Mouse (Mus musculus) embryonic facial prominence, embryonic 14.5 days (tissue): ENCODE results near the gene Akap8. TPM values are rescaled to one million over a fixed set of nuclear protein-coding genes. Genes with fewer than 3 reads are reported as not detected.

ENCODE experiments used
- ATAC-seq: fragments of 200-750 bp; cut with Nextera tagmentation; 2 replicates; pipeline ENCODE4 v1.8.0; 2017; ENCODE audit warnings: low read depth, moderate number of reproducible peaks, moderate TSS enrichment
- DNase-seq: peaks from one replicate; pipeline ENCODE4 v3.0.0-alpha.2; 2015; ENCODE audit warnings: low spot score
- H3K27ac ChIP-seq: fragments of 300-500 bp; sonication (generic); replicated peaks from 2 replicates; pipeline ENCODE4 v1.5.1; 2014; ENCODE audit warnings: low read depth, mild to moderate bottlenecking, low read length, moderate library complexity
- H3K27me3 ChIP-seq: fragments of 300-500 bp; sonication (generic); replicated peaks from 2 replicates; pipeline ENCODE4 v1.6.1; 2014; ENCODE audit warnings: low read length; ENCODE audit not compliant: control insufficient read depth, insufficient read depth
- H3K36me3 ChIP-seq: fragments of 300-500 bp; sonication (generic); 2 replicates; pipeline ENCODE4 v1.6.1; 2014; ENCODE audit warnings: low read length, mixed read lengths; ENCODE audit not compliant: control insufficient read depth, insufficient read depth
- H3K4me1 ChIP-seq: fragments of 300-500 bp; sonication (generic); 2 replicates; pipeline ENCODE4 v1.6.1; 2014; ENCODE audit warnings: antibody characterized with exemption, low read length; ENCODE audit not compliant: control insufficient read depth, insufficient read depth
- H3K4me2 ChIP-seq: fragments of 300-500 bp; sonication (generic); 2 replicates; pipeline ENCODE4 v1.6.1; 2014; ENCODE audit warnings: low read depth, mild to moderate bottlenecking, low read length, moderate library complexity, mixed read lengths
- H3K4me3 ChIP-seq: fragments of 300-500 bp; sonication (generic); 2 replicates; pipeline ENCODE4 v1.5.1; 2014; ENCODE audit warnings: low read depth, mild to moderate bottlenecking, low read length
- H3K9ac ChIP-seq: fragments of 300-500 bp; sonication (generic); 2 replicates; pipeline ENCODE4 v1.6.1; 2014; ENCODE audit warnings: low read depth, mild to moderate bottlenecking, low read length, moderate library complexity, mixed read lengths
- H3K9me3 ChIP-seq: fragments of 300-500 bp; sonication (generic); 2 replicates; pipeline ENCODE4 v1.6.1; 2016; ENCODE audit warnings: low read length; ENCODE audit not compliant: control insufficient read depth
- WGBS: fragments of 180-500 bp; shearing (Covaris S2); extraction: QIAGEN DNeasy Blood & Tissue Kit; methylation state at CpG from one replicate; pipeline ENCODE4 v1.1.7; 2014; 5-methylcytosine and 5-hydroxymethylcytosine counted together
- polyA plus RNA-seq: library from polyadenylated mRNA; unstranded; fragments of >200 nt; fragmentation: Nextera tagmentation; extraction: Ambion mirVana; gene quantifications from 2 replicates; pipeline ENCODE4 v1.2.1, GENCODE M21; 2014

Akap8 gene
- polyA plus RNA-seq, 1 experiment from 2014 or later, result 33.0 TPM

DNA sequence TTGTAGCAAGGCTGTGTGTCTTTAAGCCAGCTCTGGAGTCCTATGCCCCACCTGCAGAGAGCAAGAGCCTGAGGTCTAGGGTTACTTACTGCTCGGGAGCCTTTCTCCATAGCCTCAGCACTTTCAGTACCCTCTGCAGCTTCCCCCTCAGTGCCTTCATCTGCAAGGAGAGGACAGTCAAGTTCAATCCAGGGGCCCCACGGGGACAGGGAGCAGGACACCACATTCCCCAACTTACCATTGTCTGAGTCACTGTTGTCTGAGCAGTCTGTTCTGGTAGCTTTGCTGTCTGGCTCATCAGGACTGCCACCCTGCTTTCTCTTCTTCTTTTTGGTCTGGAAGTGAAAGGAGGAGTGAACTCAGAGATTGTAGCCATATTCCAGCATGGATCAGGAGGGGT is 14.8 kb upstream of the Akap8 start:
- Histone ChIP-seq H3K4me1 (no peaks in the 10 kb centered on the region), H3K9ac (no peak overlapping the region), H3K27ac (no peak overlapping the region), H3K4me2 (no peak overlapping the region), H3K9me3 (no peaks in the 10 kb centered on the region), H3K27me3 (no peaks in the 10 kb centered on the region), H3K36me3 (peaks cover 78% of the 10 kb centered on the region), H3K4me3 (no peak overlapping the region)
- ATAC-seq (no peak), DNase-seq (no peak)
- 90% methylated on average over 2 of the region's 2 CpGs for WGBS

DNA sequence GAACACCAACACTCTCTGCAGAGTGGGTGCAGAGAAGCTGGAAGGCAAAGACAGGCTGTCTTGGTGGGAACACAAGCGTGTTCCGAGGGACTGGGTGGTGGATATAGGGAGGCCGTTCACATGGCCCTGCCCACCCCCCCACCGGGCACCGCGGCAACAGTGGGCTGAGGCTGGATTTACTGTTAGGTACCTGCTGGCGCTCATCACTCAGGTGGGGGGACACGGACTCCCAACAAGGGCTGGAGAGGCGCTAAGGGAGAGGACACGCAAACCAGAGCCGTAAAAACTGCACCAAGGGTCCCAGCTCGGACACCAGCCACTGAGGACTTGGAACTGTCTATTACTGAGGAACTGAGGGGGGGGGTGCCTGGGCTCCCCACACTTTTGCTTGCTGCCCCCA is 13.9 kb upstream of the Akap8 start:
- Histone ChIP-seq H3K9me3 (no peaks in the 10 kb centered on the region), H3K36me3 (peaks cover 87% of the 10 kb centered on the region), H3K27ac (no peak overlapping the region), H3K4me1 (no peaks in the 10 kb centered on the region), H3K9ac (no peak overlapping the region), H3K4me2 (no peak overlapping the region), H3K27me3 (no peaks in the 10 kb centered on the region), H3K4me3 (no peak overlapping the region)
- no peak for DNase-seq
- 93% methylated on average over 12 of the region's 12 CpGs for WGBS
- ATAC-seq, result no peak

DNA sequence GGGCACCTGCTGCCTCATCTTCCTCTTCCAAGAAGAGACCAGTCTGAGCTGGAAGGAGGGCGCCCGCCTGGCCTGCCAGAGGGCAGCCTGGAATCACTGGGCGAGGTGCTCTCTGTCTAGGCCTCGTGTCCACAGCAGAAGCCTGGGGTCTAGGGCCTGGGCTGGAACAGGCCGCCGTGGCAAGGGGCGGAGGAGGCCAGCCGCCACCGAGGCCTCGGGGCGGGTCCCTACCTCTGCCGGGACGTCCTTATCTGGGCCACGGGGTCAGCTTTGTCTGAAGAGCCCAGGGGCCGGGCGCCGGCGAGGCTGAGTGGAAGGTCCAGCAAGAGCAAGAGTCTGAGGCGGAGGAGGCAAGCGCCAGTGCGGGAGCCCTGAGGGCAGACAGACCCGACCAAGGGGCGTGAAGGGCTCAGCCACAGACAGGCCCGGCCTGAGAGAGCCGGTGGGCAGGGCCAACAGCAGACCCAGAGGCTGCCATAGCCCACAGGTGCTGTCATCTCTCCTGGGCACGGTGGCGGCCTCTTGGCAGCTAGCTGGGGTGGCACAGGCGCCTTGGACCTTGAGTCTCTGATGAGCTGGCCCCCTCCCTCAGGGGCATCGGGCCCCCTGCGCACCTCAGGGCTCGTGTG is 12.8 kb upstream of the Akap8 start:
- H3K27me3 ChIP-seq, result no peaks in the 10 kb centered on the region
- no peaks in the 10 kb centered on the region for H3K9me3 ChIP-seq
- ATAC-seq, result no peak
- H3K4me3 ChIP-seq, result no peak overlapping the region
- 90% methylated on average over 23 of the region's 31 CpGs for WGBS
- H3K9ac ChIP-seq, result no peak overlapping the region
- peaks cover 94% of the 10 kb centered on the region for H3K36me3 ChIP-seq
- no peak for DNase-seq
- no peak overlapping the region for H3K27ac ChIP-seq
- H3K4me2 ChIP-seq, result no peak overlapping the region
- no peaks in the 10 kb centered on the region for H3K4me1 ChIP-seq

DNA sequence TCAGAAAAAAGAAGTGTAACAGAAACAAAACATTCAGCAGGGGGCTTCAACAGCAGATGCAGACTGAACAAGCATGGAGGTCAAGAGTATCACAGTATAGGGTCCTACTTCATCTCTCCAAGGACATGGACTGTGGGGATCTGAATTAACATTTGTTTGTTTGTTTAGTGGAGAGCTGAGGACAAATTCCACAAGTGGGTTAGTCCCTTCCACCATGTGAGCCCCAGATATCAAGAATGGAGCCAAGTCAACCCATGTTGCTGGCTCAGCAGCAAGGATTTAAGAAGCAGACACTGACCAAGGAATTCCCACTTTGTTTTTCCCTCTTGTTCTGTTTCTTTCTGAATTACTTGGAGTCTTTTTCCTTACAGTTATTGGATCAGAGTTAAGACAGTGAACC is 6.5 kb upstream of the Akap8 start:
- Histone ChIP-seq H3K27ac (no peak overlapping the region), H3K4me3 (no peak overlapping the region), H3K4me2 (no peak overlapping the region), H3K27me3 (no peaks in the 10 kb centered on the region), H3K9me3 (no peaks in the 10 kb centered on the region), H3K4me1 (no peaks in the 10 kb centered on the region), H3K36me3 (peaks cover 76% of the 10 kb centered on the region), H3K9ac (no peak overlapping the region)
- ATAC-seq (no peak), DNase-seq (no peak)

DNA sequence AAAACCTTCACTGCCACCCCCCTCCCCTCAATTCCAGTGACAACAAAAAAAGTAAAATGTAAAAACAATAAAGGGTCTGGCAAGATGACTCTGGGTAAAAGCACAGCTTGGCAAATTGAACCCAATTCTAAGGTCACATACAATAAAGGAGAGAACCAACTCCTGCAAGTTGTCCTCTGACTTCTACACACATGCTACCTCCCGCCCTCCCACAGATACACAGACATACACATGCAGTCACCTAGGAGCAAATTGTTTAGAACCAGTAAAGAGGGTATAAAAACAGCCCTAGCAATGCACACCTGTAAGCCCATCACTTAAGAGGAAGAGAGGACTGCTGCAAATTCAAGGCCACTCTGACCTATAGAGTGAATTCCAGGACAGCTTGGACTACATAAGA is 1.8 kb upstream of the Akap8 start:
- no peaks in the 10 kb centered on the region for H3K27me3 ChIP-seq

DNA sequence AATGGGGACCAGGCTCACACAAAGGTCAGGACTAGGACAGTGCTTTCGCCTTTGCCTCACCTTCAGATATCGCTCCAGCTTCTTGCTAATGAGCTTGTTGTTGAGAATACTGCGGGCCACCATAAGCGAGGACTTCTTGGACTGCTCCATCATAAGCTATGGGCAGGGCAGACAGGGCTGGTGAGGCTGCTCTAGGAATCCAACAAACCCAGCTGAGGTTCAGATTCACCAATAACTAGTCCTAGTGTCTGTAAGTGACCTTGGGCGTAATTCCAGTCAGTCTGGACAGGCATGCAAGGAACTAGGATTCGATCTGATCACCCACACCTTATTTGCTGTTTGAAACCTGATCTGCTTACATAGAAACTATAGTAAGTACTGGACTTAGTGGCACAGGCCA is 798 bp upstream of the Akap8 start:
- Histone ChIP-seq H3K9ac (peak overlapping the region; percentile 90), H3K27me3 (no peaks in the 10 kb centered on the region), H3K4me1 (peaks cover 10% of the 10 kb centered on the region), H3K4me2 (peak overlapping the region; percentile 81), H3K4me3 (peak overlapping the region; percentile 91), H3K27ac (peak overlapping the region; percentile 83; the same call in 1 of the 2 replicates), H3K36me3 (peaks cover 52% of the 10 kb centered on the region), H3K9me3 (no peaks in the 10 kb centered on the region)
- DNase-seq, result no peak
- ATAC-seq, result no peak
- 19% methylated on average over 6 of the region's 6 CpGs for WGBS

More for the DNA sequence above, 1.8 kb upstream of the Akap8 start:
- DNase-seq (no peak), ATAC-seq (no peak)
- no peak overlapping the region for H3K9ac ChIP-seq
- no peak overlapping the region for H3K4me2 ChIP-seq
- peaks cover 10% of the 10 kb centered on the region for H3K4me1 ChIP-seq
- no peak overlapping the region for H3K4me3 ChIP-seq
- no peak overlapping the region for H3K27ac ChIP-seq
- no peaks in the 10 kb centered on the region for H3K9me3 ChIP-seq
- WGBS, result 85% methylated on average over 1 of the region's 1 CpGs
- H3K36me3 ChIP-seq, result peaks cover 44% of the 10 kb centered on the region

DNA sequence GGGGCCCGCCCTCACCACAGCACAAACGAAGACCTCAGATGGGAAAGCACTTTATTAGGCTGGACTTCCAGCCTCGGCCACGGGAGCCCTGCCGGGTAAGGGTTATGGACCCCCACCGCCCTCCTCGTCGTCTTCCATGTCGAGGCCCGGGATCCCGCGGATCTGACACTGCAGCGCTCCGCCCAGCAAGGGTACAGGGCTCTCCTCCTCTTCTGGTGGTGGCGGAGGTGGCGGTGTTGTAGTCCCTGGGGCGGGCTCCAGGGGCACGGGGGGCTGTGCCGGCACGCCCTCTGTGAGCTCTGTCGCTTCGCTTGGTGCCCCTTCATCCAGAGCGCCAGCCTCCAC is 324 bp upstream of the Akap8 start:
- H3K27me3 ChIP-seq, result no peaks in the 10 kb centered on the region
- no peaks in the 10 kb centered on the region for H3K9me3 ChIP-seq
- peaks cover 10% of the 10 kb centered on the region for H3K4me1 ChIP-seq
- DNase-seq, result no peak
- peak overlapping the region; percentile 90 for H3K9ac ChIP-seq
- peak; percentile 70 for ATAC-seq
- peaks cover 52% of the 10 kb centered on the region for H3K36me3 ChIP-seq
- WGBS, result 0% methylated on average over 11 of the region's 23 CpGs
- peak overlapping the region; percentile 81 for H3K4me2 ChIP-seq
- H3K27ac ChIP-seq, result peak overlapping the region; percentile 83
- peak overlapping the region; percentile 91 for H3K4me3 ChIP-seq

DNA sequence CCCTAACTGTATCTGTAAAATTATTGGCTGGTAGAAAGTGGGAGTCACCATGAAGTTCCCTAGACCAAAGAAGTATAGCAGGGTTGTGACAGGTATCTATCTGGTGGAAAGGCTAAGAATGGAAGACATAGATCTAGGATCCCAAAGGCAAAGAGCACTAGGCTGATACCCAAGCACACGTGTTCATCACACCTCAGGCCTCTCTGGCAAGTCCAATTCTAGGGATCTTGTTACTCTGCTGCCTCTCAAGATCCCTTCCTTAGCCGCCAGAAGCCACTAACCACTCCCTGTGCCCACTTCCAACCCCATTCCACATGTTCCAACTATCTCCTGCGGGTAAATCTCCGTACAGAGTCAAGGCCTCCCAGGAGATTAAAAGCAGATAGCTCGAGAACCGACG is 1.1 kb downstream of the Akap8 start:
- H3K9me3 ChIP-seq, result no peaks in the 10 kb centered on the region
- peak overlapping the region; percentile 96 for H3K27ac ChIP-seq
- peak overlapping the region; percentile 86 for H3K4me2 ChIP-seq
- peaks cover 10% of the 10 kb centered on the region for H3K4me1 ChIP-seq
- H3K36me3 ChIP-seq, result peaks cover 52% of the 10 kb centered on the region
- no peaks in the 10 kb centered on the region for H3K27me3 ChIP-seq
- peak overlapping the region; percentile 90 for H3K9ac ChIP-seq
- no peak for ATAC-seq
- H3K4me3 ChIP-seq, result peak overlapping the region; percentile 91
- peak; percentile 33 for DNase-seq
- 0% methylated on average over 7 of the region's 7 CpGs for WGBS

DNA sequence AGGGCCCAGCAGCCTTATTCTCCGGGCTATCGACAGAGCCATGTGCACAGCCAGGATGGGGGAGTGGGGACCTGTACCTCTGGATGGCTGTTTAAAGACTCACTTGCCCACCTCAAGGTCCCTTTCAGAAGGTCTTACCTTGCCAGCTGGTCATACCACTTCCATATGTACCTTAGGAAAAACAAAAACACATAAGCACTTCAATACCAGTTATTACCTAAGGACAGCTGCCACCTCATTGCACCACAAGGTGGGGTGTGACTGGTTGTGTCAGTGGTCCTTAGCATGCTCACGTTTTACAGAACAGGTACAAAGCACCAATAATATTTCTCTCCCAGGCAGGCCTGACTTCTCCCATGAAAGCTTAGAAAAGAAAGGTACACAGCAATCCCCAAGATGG is 3.3 kb downstream of the Akap8 start:
- WGBS, result 93% methylated on average over 3 of the region's 3 CpGs
- DNase-seq (no peak), ATAC-seq (no peak)
- Histone ChIP-seq H3K4me3 (no peak overlapping the region), H3K4me2 (no peak overlapping the region), H3K4me1 (peaks cover 10% of the 10 kb centered on the region), H3K9ac (peak overlapping the region; percentile 0; the same call in 1 of the 2 replicates), H3K9me3 (no peaks in the 10 kb centered on the region), H3K36me3 (peaks cover 60% of the 10 kb centered on the region), H3K27me3 (no peaks in the 10 kb centered on the region), H3K27ac (no peak overlapping the region)
